Mouse (Mus musculus) liver, embryonic 14.5 days (tissue): ENCODE data around the gene Rab27a. TPM values are rescaled to one million over a fixed set of nuclear protein-coding genes. Genes with fewer than 3 reads are reported as not detected.
A peak's percentile ranks its signal among the peaks of the same experiment; 100 is the strongest.

ENCODE experiments used
- ATAC-seq: fragments of 200-750 bp; cut with Nextera tagmentation; 2 replicates; pipeline ENCODE4 v1.8.0; 2017; ENCODE audit warnings: moderate number of reproducible peaks, mild to moderate bottlenecking, moderate library complexity; ENCODE audit not compliant: insufficient read depth
- DNase-seq, 3 experiments: peaks; one replicate each; pipeline ENCODE4 v3.0.0-alpha.2; 2012 to 2013; ENCODE audit warnings: low read depth in 3 of 3, low spot score in 3 of 3
- H3K27ac ChIP-seq: fragments of 300-500 bp; sonication (generic); 2 replicates; pipeline ENCODE4 v1.5.1; 2014; ENCODE audit warnings: moderate library complexity, mild to moderate bottlenecking, control low read depth, inconsistent platforms
- H3K27me3 ChIP-seq: fragments of 300-500 bp; sonication (generic); 2 replicates; pipeline ENCODE4 v1.6.1; 2014; ENCODE audit warnings: mild to moderate bottlenecking, low read length, moderate library complexity; ENCODE audit not compliant: control insufficient read depth, insufficient read depth
- H3K36me3 ChIP-seq: fragments of 300-500 bp; sonication (generic); replicated peaks from 2 replicates; pipeline ENCODE4 v1.6.1; 2014; ENCODE audit warnings: low read depth; ENCODE audit not compliant: control insufficient read depth, insufficient read depth
- H3K4me1 ChIP-seq, 2 experiments: fragments of 200-500 bp in 1 of 2; fragments of 300-500 bp in 1 of 2; sonication (generic) in 1 of 2; replicated peaks; 2 replicates each; pipeline ENCODE4 v1.6.1; 2012 to 2014; ENCODE audit warnings: antibody characterized with exemption in 1 of 2, inconsistent platforms in 1 of 2, low read length in 1 of 2; ENCODE audit not compliant: control insufficient read depth in 2 of 2, insufficient read depth in 2 of 2
- H3K4me2 ChIP-seq: fragments of 300-500 bp; sonication (generic); 2 replicates; pipeline ENCODE4 v1.6.1; 2014; ENCODE audit warnings: low read depth, mild to moderate bottlenecking, control low read depth, moderate library complexity
- H3K4me3 ChIP-seq, 2 experiments: fragments of 200-500 bp in 1 of 2; fragments of 300-500 bp in 1 of 2; sonication (generic) in 1 of 2; 2 replicates each; pipeline ENCODE4 v1.5.1; 2012 to 2014; ENCODE audit warnings: low read depth in 2 of 2, low read length in 2 of 2, mild to moderate bottlenecking in 2 of 2, control low read depth in 1 of 2, inconsistent platforms in 1 of 2, moderate library complexity in 1 of 2; ENCODE audit not compliant: insufficient read depth in 1 of 2
- H3K9ac ChIP-seq: fragments of 300-500 bp; sonication (generic); replicated peaks from 2 replicates; pipeline ENCODE4 v1.6.1; 2014; ENCODE audit warnings: mild to moderate bottlenecking, control low read depth, moderate library complexity
- H3K9me3 ChIP-seq: fragments of 300-500 bp; sonication (generic); 2 replicates; pipeline ENCODE4 v1.6.1; 2016; ENCODE audit warnings: low read length, mixed read lengths; ENCODE audit not compliant: control insufficient read depth
- CTCF ChIP-seq: IDR thresholded peaks from 2 replicates; pipeline ENCODE4 v1.5.1; 2016; ENCODE audit warnings: antibody characterized with exemption, low read depth, control low read depth
- EP300 ChIP-seq: IDR thresholded peaks from 2 replicates; pipeline ENCODE4 v1.6.1; 2016; ENCODE audit warnings: antibody characterized with exemption, low read depth
- WGBS: fragments of 180-500 bp; shearing (Covaris S2); extraction: QIAGEN DNeasy Blood & Tissue Kit; methylation state at CpG from one replicate; pipeline ENCODE4 v1.1.7; 2014; ENCODE audit not compliant: insufficient replicate concordance; 5-methylcytosine and 5-hydroxymethylcytosine counted together
- polyA plus RNA-seq, 2 experiments: library from polyadenylated mRNA; depleted of rRNA in 1 of 2; stranded (reverse) in 1 of 2; unstranded in 1 of 2; fragments of >200 nt; fragmentation: Nextera tagmentation in 1 of 2; extraction: Ambion mirVana in 1 of 2; gene quantifications; 2 replicates each; pipeline versions ENCODE4 v1.2.1 to v1.2.3; 2012 to 2014

The Rab27a gene
- polyA plus RNA-seq, 2 experiments: 1.6 to 2.8 TPM

- DNase-seq (no peak), ATAC-seq (no peak)
- no peak overlapping the region for H3K27ac ChIP-seq
- no peaks in the 10 kb centered on the region for H3K27me3 ChIP-seq
- H3K9me3 ChIP-seq: no peaks in the 10 kb centered on the region
- H3K4me1 ChIP-seq: no peaks in the 10 kb centered on the region
- WGBS: 68% methylated on average over 1 of the region's 1 CpGs
- H3K36me3 ChIP-seq: no peaks in the 10 kb centered on the region
- no peak overlapping the region for H3K9ac ChIP-seq
- no peak overlapping the region for H3K4me2 ChIP-seq
- no peak for TF ChIP-seq CTCF
- no peak for TF ChIP-seq EP300
- no peak overlapping the region for H3K4me3 ChIP-seq
Measured at GRCm38 (mm10) chr9:73030443-73030842, 14.2 kb upstream of the Rab27a start.

GRCm38 (mm10) chr9:73031421-73031820 lies 13.2 kb upstream of the Rab27a start:
- no peaks in the 10 kb centered on the region for H3K36me3 ChIP-seq
- no peaks in the 10 kb centered on the region for H3K4me1 ChIP-seq
- no peaks in the 10 kb centered on the region for H3K27me3 ChIP-seq
- no peak overlapping the region for H3K27ac ChIP-seq
- DNase-seq (no peak), ATAC-seq (no peak)
- H3K9ac ChIP-seq: no peak overlapping the region
- no peak overlapping the region for H3K4me3 ChIP-seq
- H3K4me2 ChIP-seq: no peak overlapping the region
- WGBS: 57% methylated on average over 4 of the region's 4 CpGs
- no peaks in the 10 kb centered on the region for H3K9me3 ChIP-seq
- no peak for TF ChIP-seq EP300
- no peak for TF ChIP-seq CTCF

DNA sequence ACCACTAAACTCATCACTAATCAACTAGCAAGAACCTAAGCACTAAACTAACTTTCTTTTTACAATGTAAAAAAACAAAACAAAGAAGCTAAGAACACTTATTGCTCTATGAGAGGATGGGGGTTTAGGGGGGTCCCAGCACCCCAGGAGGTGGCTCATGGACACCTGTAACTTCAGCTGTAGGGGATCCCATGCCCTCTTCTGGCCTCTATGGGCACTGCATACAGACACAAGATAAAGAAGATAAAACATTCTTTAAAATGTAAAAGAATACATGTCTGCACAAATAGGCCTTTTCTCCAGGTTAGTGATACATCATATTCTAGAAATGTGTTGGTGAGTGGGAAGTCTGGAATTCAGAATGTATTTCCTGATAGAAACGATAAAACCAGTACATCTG lies 11.2 kb upstream of the Rab27a start:
- ATAC-seq: no peak
- WGBS: 80% methylated on average over 1 of the region's 1 CpGs

GRCm38 (mm10) chr9:73039222-73039945 lies 5.3 kb upstream of the Rab27a start:
- DNase-seq (peak; percentile 74 to 79 (median 77)), ATAC-seq (peak; percentile 86)
- peak overlapping the region; percentile 89 for H3K9ac ChIP-seq
- H3K4me3 ChIP-seq: peak overlapping the region; percentile 70 to 86
- no peaks in the 10 kb centered on the region for H3K36me3 ChIP-seq
- peak overlapping the region; percentile 89 for H3K4me2 ChIP-seq
- TF ChIP-seq EP300 (no peak), CTCF (no peak)
- H3K27ac ChIP-seq: peak overlapping the region; percentile 46
- under 1% methylated on average over 49 of the region's 49 CpGs for WGBS
- H3K4me1 ChIP-seq: peaks cover 8 to 11% of the 10 kb centered on the region in 2 experiments
- H3K9me3 ChIP-seq: no peaks in the 10 kb centered on the region
- H3K27me3 ChIP-seq: no peaks in the 10 kb centered on the region

More for the DNA sequence above, 11.2 kb upstream of the Rab27a start:
- Histone ChIP-seq H3K9me3 (no peaks in the 10 kb centered on the region), H3K27me3 (no peaks in the 10 kb centered on the region), H3K27ac (no peak overlapping the region), H3K4me1 (no peaks in the 10 kb centered on the region), H3K4me2 (no peak overlapping the region), H3K36me3 (no peaks in the 10 kb centered on the region), H3K9ac (no peak overlapping the region), H3K4me3 (no peak overlapping the region)
- DNase-seq: no peak
- no peak for TF ChIP-seq EP300
- peak; percentile 30 for TF ChIP-seq CTCF

DNA sequence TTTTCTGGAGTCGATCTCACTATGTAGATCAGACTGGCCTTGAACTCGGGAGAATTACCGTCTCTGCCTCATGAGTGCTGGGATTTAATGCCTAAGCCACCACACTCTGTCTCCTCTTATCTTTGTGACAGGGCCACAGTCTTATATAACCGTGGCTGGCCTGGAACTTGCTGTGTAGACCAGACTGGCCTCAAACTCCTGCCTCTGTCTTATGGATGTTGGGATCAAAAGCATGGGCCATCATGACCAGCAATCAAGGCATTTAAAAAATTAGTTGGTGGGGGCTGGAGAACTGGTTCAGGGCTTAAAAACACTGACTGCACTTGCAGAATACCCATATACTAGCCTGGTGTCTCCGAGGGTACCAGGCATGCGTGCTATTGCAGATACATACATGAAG lies 4.6 kb upstream of the Rab27a start, which contains the start of gene Pigb:
Gene Pigb, minus strand, starts transcription at position 299 of the 400 bp plus-strand sequence.
- Histone ChIP-seq H3K4me2 (peak within 1 kb of the TSS; percentile 89), H3K4me1 (peaks cover 8 to 14% of the 10 kb centered on the region in 2 experiments), H3K36me3 (no peaks in the 10 kb centered on the region), H3K9me3 (no peaks in the 10 kb centered on the region), H3K4me3 (peak within 1 kb of the TSS; percentile 70 to 86), H3K9ac (peak within 1 kb of the TSS; percentile 89), H3K27me3 (no peaks in the 10 kb centered on the region), H3K27ac (peak within 1 kb of the TSS; percentile 46)
- DNase-seq (no peak), ATAC-seq (no peak)
- WGBS: 27% methylated on average over 6 of the region's 6 CpGs
- no peak for TF ChIP-seq CTCF
- TF ChIP-seq EP300: no peak
